In the genomic region with DNA sequence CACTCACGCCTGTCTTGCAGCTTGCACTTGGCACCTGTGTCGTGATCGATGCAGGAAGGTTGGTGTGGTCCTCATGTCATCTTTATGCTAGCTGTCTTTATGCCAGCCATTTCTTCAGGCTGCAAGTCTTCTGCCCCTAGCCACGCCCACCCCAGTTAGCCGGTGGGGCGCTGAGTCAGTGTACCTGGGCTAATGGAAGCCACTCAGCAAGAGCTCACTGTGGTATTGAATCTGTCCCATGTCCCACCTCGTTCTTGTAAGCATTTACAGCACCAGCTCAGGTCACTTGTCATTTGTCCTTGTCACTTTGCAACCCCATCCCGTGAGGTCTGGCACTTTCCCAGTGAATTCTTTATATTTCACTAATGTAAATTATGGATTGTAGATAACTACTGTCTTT, we compare ENCODE assay signal across 9 mouse cellular contexts. TPM values are rescaled to one million over a fixed set of nuclear protein-coding genes. Genes with fewer than 3 reads are reported as not detected.
A peak's percentile ranks its signal among the peaks of the same experiment; 100 is the strongest.
DNase-seq lines count a peak whose midpoint lies in the region; ATAC-seq and TF ChIP-seq lines count a peak whose summit lies in the region.
"Had no signal": no experiment of that assay in that cellular context is flagged by ENCODE, and none has a peak within 500 bp of the region (broad histone marks: within the 10 kb centered on the region; RNA-seq: fewer than 3 reads in every experiment).

No protein-coding gene starts in this region.

- H3K4me3 ChIP-seq in kidney, embryonic 16.5 days (ENCODE audit: low read length): no peak overlapping the region
- no peak overlapping the region for H3K4me3 ChIP-seq in hindbrain, embryonic 16.5 days (ENCODE audit: low read length)

- H3K4me1 ChIP-seq in kidney, embryonic 16.5 days (ENCODE audit: insufficient read depth, low read length): peaks cover 45% of the 10 kb centered on the region
- H3K4me1 ChIP-seq in hindbrain, embryonic 16.5 days (ENCODE audit: control insufficient read depth, insufficient read depth, low read depth, low read length): peaks cover 24% of the 10 kb centered on the region

- H3K27ac ChIP-seq in kidney, embryonic 16.5 days (ENCODE audit: low read length): peak overlapping the region; percentile 80
- H3K27ac ChIP-seq in hindbrain, embryonic 16.5 days (ENCODE audit: low read depth, low read length): peak overlapping the region; percentile 10

- no peak overlapping the region for H3K9ac ChIP-seq in kidney, embryonic 16.5 days (replicated peaks; ENCODE audit: low read length)
- no peak overlapping the region for H3K9ac ChIP-seq in hindbrain, embryonic 16.5 days (ENCODE audit: low read depth, low read length)

- DNase-seq in cerebellum, adult 9-11 months: peak; percentile 54
- no peak for DNase-seq in cerebellum, adult 11 months
- DNase-seq in kidney, postnatal 14 days: no peak
- DNase-seq in brain, embryonic 14.5 days (ENCODE audit: low read depth): peak; percentile 40
- no peak for DNase-seq in urinary bladder, postnatal 4 days (ENCODE audit: low spot score in 2 of 2)
- DNase-seq: right cerebral cortex, postnatal 25 days had no signal

- no peaks in the 10 kb centered on the region for H3K27me3 ChIP-seq in kidney, embryonic 16.5 days (ENCODE audit: insufficient read depth, low read length)
- H3K27me3 ChIP-seq in hindbrain, embryonic 16.5 days (replicated peaks; ENCODE audit: control insufficient read depth, insufficient read depth, low read length): no peaks in the 10 kb centered on the region

- WGBS in kidney, embryonic 16.5 days: 58% methylated on average over 8 of the region's 8 CpGs
- WGBS in hindbrain, embryonic 16.5 days: 70% methylated on average over 8 of the region's 8 CpGs

- H3K9me3 ChIP-seq in kidney, embryonic 16.5 days (ENCODE audit: low read length): no peaks in the 10 kb centered on the region
- H3K9me3 ChIP-seq in hindbrain, embryonic 16.5 days (ENCODE audit: control insufficient read depth, low read length): no peaks in the 10 kb centered on the region

- no peak for ATAC-seq in kidney, embryonic 16.5 days (ENCODE audit: low FRiP score, low TSS enrichment)
- ATAC-seq in hindbrain, embryonic 16.5 days: no peak
- ATAC-seq in activated CD4-positive, CD25-positive, alpha-beta regulatory T cell, adult 4 months: no peak

- H3K36me3 ChIP-seq in kidney, embryonic 16.5 days (ENCODE audit: insufficient read depth, low read length): peaks cover 6% of the 10 kb centered on the region; the same call in 1 of the 2 replicates
- H3K36me3 ChIP-seq in hindbrain, embryonic 16.5 days (ENCODE audit: control insufficient read depth, insufficient read depth, low read length): no peaks in the 10 kb centered on the region

- TF ChIP-seq CTCF in brain, embryonic 14.5 days (IDR thresholded peaks at IDR 0.05; ENCODE audit: borderline replicate concordance, extremely low read depth, insufficient read depth, insufficient read length): no peak

- TF ChIP-seq POLR2A in brain, embryonic 14.5 days (IDR thresholded peaks at IDR 0.05; ENCODE audit: borderline replicate concordance, extremely low read depth, insufficient read depth, insufficient read length, poor library complexity, severe bottlenecking): no peak

- no peak overlapping the region for H3K4me2 ChIP-seq in kidney, embryonic 16.5 days (replicated peaks; ENCODE audit: low read depth, low read length)
- H3K4me2 ChIP-seq in hindbrain, embryonic 16.5 days (ENCODE audit: low read length): no peak overlapping the region

RNA-seq across cellular contexts. Expression of gene C1qtnf9, which starts 26.9 kb away (rescaled TPM):
- polyA plus RNA-seq in kidney, embryonic 16.5 days (2015; fragmentation: Nextera tagmentation; extraction: Ambion mirVana): 0.41 and 0.56 TPM in 2 replicates
- 0.33 and 0.42 TPM in 2 replicates for polyA plus RNA-seq in brain, embryonic 14.5 days (2012; rRNA removed)
- 0.13 and 0.19 TPM in 2 replicates for polyA plus RNA-seq in hindbrain, embryonic 16.5 days (2015; fragmentation: Nextera tagmentation; extraction: Ambion mirVana)
- polyA plus RNA-seq in activated CD4-positive, CD25-positive, alpha-beta regulatory T cell, adult 4 months (2017; shearing (Covaris generic)): not detected

RNA-seq across cellular contexts. Expression of gene Mipep, which starts 43.3 kb away (rescaled TPM):
- 23.3 and 24.6 TPM in 2 replicates for polyA plus RNA-seq in kidney, embryonic 16.5 days (2015; fragmentation: Nextera tagmentation; extraction: Ambion mirVana)
- 13.0 and 13.6 TPM in 2 replicates for polyA plus RNA-seq in brain, embryonic 14.5 days (2012; rRNA removed)
- polyA plus RNA-seq in hindbrain, embryonic 16.5 days (2015; fragmentation: Nextera tagmentation; extraction: Ambion mirVana): 20.0 and 20.8 TPM in 2 replicates
- polyA plus RNA-seq in activated CD4-positive, CD25-positive, alpha-beta regulatory T cell, adult 4 months (2017; shearing (Covaris generic)): 1 to 10 TPM; 1.2 to 1.5 TPM

Comparison
In these comparisons a context has a peak if more than half of its experiments do, and no peak if none do; other contexts are left out.
1. DNase-seq: peak in cerebellum, adult 9-11 months (single experiment) and brain, embryonic 14.5 days (single experiment); none in cerebellum, adult 11 months (single experiment), kidney, postnatal 14 days (single experiment) and urinary bladder, postnatal 4 days (0 of 2).